Mouse (Mus musculus) heart, embryonic 11.5 days (tissue): ENCODE measurements around the gene Rfx2. TPM values are rescaled to one million over a fixed set of nuclear protein-coding genes. Genes with fewer than 3 reads are reported as not detected.

Experiments
- ATAC-seq: fragments of 200-750 bp; cut with Nextera tagmentation; replicated peaks from 2 replicates; pipeline ENCODE4 v1.8.0; 2017; ENCODE audit warnings: moderate library complexity; ENCODE audit not compliant: insufficient number of reproducible peaks, low FRiP score, low TSS enrichment
- H3K27ac ChIP-seq: fragments of 300-500 bp; sonication (generic); 2 replicates; pipeline ENCODE4 v1.5.1; 2014; ENCODE audit warnings: mild to moderate bottlenecking, low read depth, low read length
- H3K27me3 ChIP-seq: fragments of 300-500 bp; sonication (generic); 2 replicates; pipeline ENCODE4 v1.6.1; 2014; ENCODE audit warnings: mild to moderate bottlenecking, low read length, mixed read lengths; ENCODE audit not compliant: control insufficient read depth, insufficient read depth
- H3K36me3 ChIP-seq: fragments of 300-500 bp; sonication (generic); 2 replicates; pipeline ENCODE4 v1.6.1; 2014; ENCODE audit warnings: mild to moderate bottlenecking, low read length, moderate library complexity, mixed read lengths; ENCODE audit not compliant: control insufficient read depth, insufficient read depth
- H3K4me1 ChIP-seq: fragments of 300-500 bp; sonication (generic); 2 replicates; pipeline ENCODE4 v1.6.1; 2014; ENCODE audit warnings: low read length; ENCODE audit not compliant: control insufficient read depth, insufficient read depth
- H3K4me2 ChIP-seq: fragments of 300-500 bp; sonication (generic); 2 replicates; pipeline ENCODE4 v1.6.1; 2014; ENCODE audit warnings: mild to moderate bottlenecking, moderate library complexity
- H3K4me3 ChIP-seq: fragments of 300-500 bp; sonication (generic); 2 replicates; pipeline ENCODE4 v1.5.1; 2014; ENCODE audit warnings: low read depth, low read length
- H3K9ac ChIP-seq: fragments of 300-500 bp; sonication (generic); 2 replicates; pipeline ENCODE4 v1.6.1; 2014; ENCODE audit warnings: mild to moderate bottlenecking, low read depth, low read length, moderate library complexity
- H3K9me3 ChIP-seq: fragments of 300-500 bp; sonication (generic); replicated peaks from 2 replicates; pipeline ENCODE4 v1.6.1; 2016; ENCODE audit warnings: low read length; ENCODE audit not compliant: control insufficient read depth
- WGBS: fragments of 180-500 bp; shearing (Covaris S2); extraction: QIAGEN DNeasy Blood & Tissue Kit; methylation state at CpG from one replicate; pipeline ENCODE4 v1.1.7; 2014; ENCODE audit not compliant: insufficient replicate concordance; 5-methylcytosine and 5-hydroxymethylcytosine counted together
- polyA plus RNA-seq: library from polyadenylated mRNA; unstranded; fragments of >200 nt; fragmentation: Nextera tagmentation; extraction: Ambion mirVana; gene quantifications from 2 replicates; pipeline ENCODE4 v1.2.1, GENCODE M21; 2014

The Rfx2 gene
- polyA plus RNA-seq, 1 experiment from 2014 or later = 3.3 TPM

- Histone ChIP-seq H3K4me1 (no peaks in the 10 kb centered on the region), H3K4me2 (no peak overlapping the region), H3K27ac (no peak overlapping the region), H3K9me3 (0 out of 2 replicates have a peak, but pooled peaks cover 2% of the 10 kb centered on the region), H3K27me3 (no peaks in the 10 kb centered on the region), H3K36me3 (no peaks in the 10 kb centered on the region), H3K4me3 (no peak overlapping the region), H3K9ac (no peak overlapping the region)
- WGBS = 45% methylated on average over 15 of the region's 15 CpGs
- no peak for ATAC-seq
These were observed 39.6 kb upstream of the Rfx2 start for GRCm38 (mm10) chr17:56870287-56870953.

DNA sequence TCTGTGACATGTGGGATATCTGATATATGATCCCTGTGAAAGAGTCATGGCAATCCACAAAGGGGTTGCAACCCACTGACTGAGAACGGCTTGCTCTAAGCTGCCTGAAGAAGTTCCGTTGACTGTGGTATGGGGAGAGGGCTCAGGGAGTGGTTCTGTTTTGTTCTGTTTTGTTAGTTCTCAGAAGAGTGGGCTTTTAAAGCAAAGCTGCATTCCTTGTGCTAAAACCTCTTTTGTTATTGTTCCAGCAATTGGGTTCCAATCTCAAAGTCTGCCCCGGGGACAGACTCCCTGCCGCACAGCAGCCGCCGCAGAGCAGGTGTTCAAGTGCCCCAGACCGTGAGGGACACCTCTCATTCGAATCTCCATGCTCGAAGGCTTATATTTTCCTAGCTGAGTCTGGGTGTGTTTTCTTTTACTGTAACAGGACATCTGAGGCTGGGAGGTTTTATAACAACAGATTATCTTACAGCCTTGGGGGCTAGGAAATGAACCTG lies 38.7 kb upstream of the Rfx2 start:
- H3K36me3 ChIP-seq = no peaks in the 10 kb centered on the region
- H3K4me3 ChIP-seq = no peak overlapping the region
- no peaks in the 10 kb centered on the region for H3K27me3 ChIP-seq
- ATAC-seq = no peak
- no peaks in the 10 kb centered on the region for H3K4me1 ChIP-seq
- WGBS = 81% methylated on average over 9 of the region's 9 CpGs
- H3K27ac ChIP-seq = no peak overlapping the region
- H3K9me3 ChIP-seq = 0 out of 2 replicates have a peak, but pooled peaks cover 2% of the 10 kb centered on the region
- H3K9ac ChIP-seq = no peak overlapping the region
- no peak overlapping the region for H3K4me2 ChIP-seq

- Histone ChIP-seq H3K27me3 (no peaks in the 10 kb centered on the region), H3K9me3 (0 out of 2 replicates have a peak, but pooled peaks cover 2% of the 10 kb centered on the region), H3K27ac (no peak overlapping the region), H3K4me3 (no peak overlapping the region), H3K36me3 (no peaks in the 10 kb centered on the region), H3K4me2 (no peak overlapping the region), H3K9ac (no peak overlapping the region), H3K4me1 (no peaks in the 10 kb centered on the region)
- WGBS = 71% methylated on average over 7 of the region's 7 CpGs
- no peak for ATAC-seq
These were observed 35.3 kb upstream of the Rfx2 start for GRCm38 (mm10) chr17:56866071-56866470.

GRCm38 (mm10) chr17:56861197-56861596 lies 30.4 kb upstream of the Rfx2 start:
- ATAC-seq = no peak; the same call in 1 of the 2 replicates
- Histone ChIP-seq H3K27ac (no peak overlapping the region), H3K9me3 (0 out of 2 replicates have a peak, but pooled peaks cover 1% of the 10 kb centered on the region), H3K4me2 (no peak overlapping the region), H3K27me3 (no peaks in the 10 kb centered on the region), H3K9ac (no peak overlapping the region), H3K36me3 (no peaks in the 10 kb centered on the region), H3K4me1 (no peaks in the 10 kb centered on the region), H3K4me3 (no peak overlapping the region)
- WGBS = 50% methylated on average over 3 of the region's 3 CpGs

DNA sequence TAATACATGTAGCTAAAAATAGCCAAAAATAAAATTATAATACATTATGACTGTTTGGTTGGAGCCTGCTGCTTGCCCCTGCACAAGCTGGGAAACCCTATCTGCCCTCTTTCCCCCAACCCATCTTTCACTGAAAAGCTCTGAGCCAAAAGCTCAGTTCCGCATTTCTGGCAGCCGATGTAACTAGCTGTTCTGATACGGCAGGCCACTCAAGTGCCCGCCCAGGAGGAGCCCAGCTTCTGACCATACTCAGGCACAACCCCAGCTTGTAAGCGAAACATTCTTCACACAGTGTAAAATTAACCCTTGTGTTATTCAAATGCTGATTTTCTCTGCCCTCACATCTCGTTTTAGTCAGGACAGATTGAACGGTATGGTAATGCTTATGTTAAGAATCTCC lies 28.1 kb upstream of the Rfx2 start:
- WGBS = 43% methylated on average over 7 of the region's 7 CpGs
- Histone ChIP-seq H3K9me3 (no peaks in the 10 kb centered on the region), H3K4me2 (no peak overlapping the region), H3K9ac (no peak overlapping the region; the same call in 1 of the 2 replicates), H3K27ac (peak overlapping the region; percentile 10), H3K36me3 (no peaks in the 10 kb centered on the region), H3K4me1 (no peaks in the 10 kb centered on the region), H3K27me3 (no peaks in the 10 kb centered on the region), H3K4me3 (no peak overlapping the region)
- no peak for ATAC-seq

DNA sequence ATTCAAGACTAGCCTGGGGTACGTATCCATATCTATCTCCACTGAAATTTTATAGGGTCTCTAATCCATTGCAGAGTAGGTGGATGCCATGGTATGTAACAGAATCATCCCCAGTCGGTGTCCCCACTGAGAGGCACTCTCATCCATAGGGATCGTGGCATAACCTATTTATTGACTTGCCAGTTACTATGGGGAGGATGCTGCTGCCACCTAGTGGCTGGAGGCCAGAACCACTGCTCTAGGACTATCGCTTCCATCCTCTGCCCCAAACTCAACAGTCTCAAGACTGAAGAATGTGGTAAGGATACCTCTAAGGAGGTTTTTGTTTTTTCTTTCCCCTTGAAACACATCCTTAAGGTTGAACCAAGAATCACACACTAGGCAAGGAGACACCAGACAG lies 27.4 kb upstream of the Rfx2 start:
- Histone ChIP-seq H3K4me1 (no peaks in the 10 kb centered on the region), H3K9ac (no peak overlapping the region), H3K4me2 (no peak overlapping the region), H3K36me3 (no peaks in the 10 kb centered on the region), H3K4me3 (no peak overlapping the region), H3K27me3 (no peaks in the 10 kb centered on the region), H3K9me3 (no peaks in the 10 kb centered on the region), H3K27ac (0 out of 2 replicates have a peak overlapping the region, but pooled peaks have one; percentile 10)
- WGBS = 52% methylated on average over 4 of the region's 4 CpGs
- ATAC-seq = no peak

DNA sequence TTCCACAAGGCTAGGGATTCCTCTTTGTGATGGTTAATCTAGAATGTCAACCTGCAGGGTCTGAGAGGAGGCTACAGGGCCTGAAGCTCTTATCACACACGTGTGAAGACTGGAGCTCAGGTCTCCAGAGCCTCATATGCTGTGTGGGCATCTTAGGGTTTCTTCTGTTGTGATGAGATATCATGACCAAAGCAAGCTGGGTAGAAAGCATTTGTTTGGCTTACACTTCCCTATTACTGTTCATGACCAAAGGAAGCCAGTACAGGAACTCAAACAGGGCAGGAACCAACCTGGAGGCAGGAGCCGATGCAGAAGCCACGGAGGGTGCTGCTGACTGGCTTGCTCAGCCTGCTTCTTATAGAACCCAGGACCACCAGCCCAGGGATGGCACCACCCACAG lies 24.6 kb upstream of the Rfx2 start:
- no peak overlapping the region for H3K9ac ChIP-seq
- no peaks in the 10 kb centered on the region for H3K36me3 ChIP-seq
- no peak for ATAC-seq
- H3K27me3 ChIP-seq = no peaks in the 10 kb centered on the region
- H3K4me3 ChIP-seq = no peak overlapping the region
- no peak overlapping the region for H3K4me2 ChIP-seq
- no peaks in the 10 kb centered on the region for H3K9me3 ChIP-seq
- H3K27ac ChIP-seq = no peak overlapping the region
- 71% methylated on average over 3 of the region's 3 CpGs for WGBS
- H3K4me1 ChIP-seq = no peaks in the 10 kb centered on the region

GRCm38 (mm10) chr17:56851167-56851566 lies 20.4 kb upstream of the Rfx2 start:
- H3K4me3 ChIP-seq = no peak overlapping the region
- H3K27me3 ChIP-seq = no peaks in the 10 kb centered on the region; the same call in 1 of the 2 replicates
- no peak overlapping the region for H3K27ac ChIP-seq
- H3K4me1 ChIP-seq = no peaks in the 10 kb centered on the region
- 68% methylated on average over 3 of the region's 3 CpGs for WGBS
- no peaks in the 10 kb centered on the region for H3K36me3 ChIP-seq
- no peak overlapping the region for H3K9ac ChIP-seq
- ATAC-seq = no peak
- no peak overlapping the region for H3K4me2 ChIP-seq
- H3K9me3 ChIP-seq = no peaks in the 10 kb centered on the region

DNA sequence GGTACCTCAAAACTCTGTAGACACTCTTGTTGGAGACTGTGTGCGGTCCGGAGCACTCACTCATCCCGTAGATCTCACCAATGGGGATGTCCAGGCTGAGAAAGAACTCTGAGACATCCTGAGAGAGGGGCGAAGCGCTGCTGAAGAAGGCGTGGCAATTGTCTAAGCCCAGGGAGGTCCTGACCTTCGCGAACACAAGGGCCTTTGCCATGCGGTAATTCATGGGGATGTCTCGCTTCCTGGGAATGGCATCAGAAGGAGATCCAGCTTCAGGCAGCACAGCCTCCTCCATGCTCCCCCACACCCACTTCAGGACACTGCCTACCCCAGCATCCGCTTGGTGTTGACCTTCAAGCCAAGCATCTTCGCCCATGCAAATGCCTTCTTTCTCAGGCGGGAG lies 18.9 kb upstream of the Rfx2 start:
- WGBS = 81% methylated on average over 13 of the region's 13 CpGs
- H3K9ac ChIP-seq = no peak overlapping the region
- no peak overlapping the region for H3K4me2 ChIP-seq
- no peaks in the 10 kb centered on the region for H3K9me3 ChIP-seq
- no peak overlapping the region for H3K4me3 ChIP-seq
- H3K36me3 ChIP-seq = no peaks in the 10 kb centered on the region
- H3K27ac ChIP-seq = no peak overlapping the region
- H3K4me1 ChIP-seq = no peaks in the 10 kb centered on the region
- no peak for ATAC-seq
- H3K27me3 ChIP-seq = no peaks in the 10 kb centered on the region; the same call in 1 of the 2 replicates
